Mouse (Mus musculus) heart, postnatal 14 days (tissue): ENCODE results near the gene Rpe65. TPM values are rescaled to one million over a fixed set of nuclear protein-coding genes. Genes with fewer than 3 reads are reported as not detected.

ENCODE experiments used
- DNase-seq, 2 experiments: peaks; one replicate each; pipeline ENCODE4 v3.0.0; 2021 to 2022
- intact Hi-C: fragments of 180-260 bp; cut with DNase I; formaldehyde crosslinking; loops from one replicate; pipeline ENCODE4 v1.15.1; 2025
- long read RNA-seq, 2 experiments: library from polyadenylated mRNA; stranded (forward); transcript quantifications; one replicate each; pipeline ENCODE4 v2.0.0; 2021
- total RNA-seq, 2 experiments: library from RNA; stranded (reverse); gene quantifications; 2 replicates each; pipeline ENCODE4 v1.2.3; 2021

The Rpe65 gene
- total RNA-seq = not detected
- long read RNA-seq, experiment 1 = 0 reads
- long read RNA-seq, experiment 2 = 0 reads

DNA sequence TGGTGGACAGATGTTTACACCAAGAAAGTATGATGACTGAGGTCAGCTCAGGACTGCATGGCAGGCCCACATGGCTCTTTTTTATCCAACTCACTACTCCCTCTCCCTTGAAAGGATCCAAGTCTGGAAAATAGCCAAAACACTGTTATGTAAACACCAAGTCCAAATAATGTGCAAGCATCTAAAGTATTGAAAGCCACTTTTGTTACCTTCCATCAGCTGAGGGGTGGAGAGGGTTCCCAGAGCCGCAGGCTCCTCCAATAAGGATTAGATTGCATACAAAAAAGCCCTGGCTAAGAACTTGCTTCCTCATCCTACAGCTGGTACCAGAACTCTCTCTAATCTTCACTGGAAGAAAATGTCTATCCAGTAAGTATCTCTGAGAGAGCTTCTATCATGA, at the start of gene Rpe65:
TSS of gene Rpe65 (plus strand) at position 301 of the 400 bp plus-strand sequence.
- intact Hi-C loops = no loop called here
- DNase-seq = no peak

DNA sequence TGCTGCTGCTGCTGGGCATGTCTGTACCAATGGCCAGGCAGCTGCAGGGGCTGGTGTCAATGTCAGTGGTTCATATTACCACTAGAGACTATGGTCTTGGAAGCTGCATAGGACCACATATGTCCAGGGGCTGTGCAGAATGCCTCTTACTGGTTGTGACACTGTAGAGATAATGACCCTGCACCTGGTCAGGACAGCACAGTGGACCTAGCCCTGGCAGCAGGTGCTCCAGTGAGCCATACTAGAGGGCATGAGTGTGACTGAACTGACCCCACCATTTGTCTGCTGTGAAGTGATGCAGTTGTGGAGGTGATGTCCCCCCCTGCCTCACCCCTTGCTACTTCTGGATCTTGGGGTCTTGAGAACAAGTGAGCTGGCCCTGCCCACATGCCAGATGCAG, 48.8 kb upstream of the Rpe65 start:
- intact Hi-C loops = no loop called here
- DNase-seq = no peak

DNA sequence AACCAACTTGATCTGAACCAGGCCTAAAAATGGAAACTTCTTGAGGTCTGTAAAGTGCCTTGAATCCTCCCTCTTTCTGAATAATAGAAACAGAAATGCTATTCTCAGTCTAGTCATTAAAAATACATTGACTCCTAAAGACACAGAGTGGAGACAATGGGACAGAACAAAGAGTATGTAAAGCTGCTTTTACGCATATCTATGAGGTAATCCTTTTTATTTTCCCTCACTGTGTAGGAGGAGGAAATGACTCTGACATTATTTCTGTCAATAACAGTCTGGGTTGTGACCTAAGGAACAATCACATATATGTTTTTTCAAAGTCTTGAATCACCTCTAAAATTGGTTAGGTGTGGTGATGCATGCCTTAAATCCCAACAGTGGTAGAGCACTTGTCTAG, 16.0 kb downstream of the Rpe65 start:
- intact Hi-C loops = no loop called here
- DNase-seq = no peak

DNA sequence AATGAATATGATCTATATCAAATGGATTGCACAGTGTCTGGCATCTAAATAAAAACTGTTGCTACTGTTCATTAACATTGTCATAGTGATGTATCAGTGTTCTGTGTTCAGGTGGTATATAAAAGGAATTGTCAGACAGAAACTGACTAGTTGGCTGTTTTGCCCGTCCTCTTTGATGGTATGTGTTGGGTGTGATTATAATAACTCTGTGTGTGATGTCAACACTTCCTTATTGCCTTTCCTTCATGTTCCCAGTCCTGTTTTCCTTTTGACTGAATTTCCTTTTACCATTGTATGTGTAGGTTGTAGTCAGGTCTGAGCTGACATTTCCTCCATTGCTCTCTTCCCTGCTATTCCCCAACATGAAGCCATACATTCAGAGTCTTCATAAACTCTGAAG, 22.1 kb downstream of the Rpe65 start:
- no peak for DNase-seq
- intact Hi-C loops = no loop called here

DNA sequence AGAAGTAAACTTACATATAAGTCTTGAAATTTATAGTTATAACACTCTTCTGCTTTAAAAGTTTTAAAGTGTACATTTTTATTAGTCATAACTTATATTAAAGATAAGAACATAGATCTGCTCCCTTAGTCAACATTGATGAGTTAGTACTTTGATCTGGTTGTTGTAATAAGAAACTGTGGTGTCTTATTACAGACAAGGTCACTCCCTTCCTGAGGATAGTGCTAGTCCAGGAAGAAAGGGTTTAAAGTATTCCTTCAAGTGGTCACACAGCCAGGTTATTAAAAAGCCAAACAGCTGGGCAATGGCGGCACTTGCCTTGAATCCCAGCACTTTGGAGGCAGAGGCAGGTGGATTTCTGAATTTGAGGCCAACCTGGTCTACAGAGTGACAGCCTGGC, 25.0 kb downstream of the Rpe65 start:
- intact Hi-C loops = no loop called here
- DNase-seq = no peak

DNA sequence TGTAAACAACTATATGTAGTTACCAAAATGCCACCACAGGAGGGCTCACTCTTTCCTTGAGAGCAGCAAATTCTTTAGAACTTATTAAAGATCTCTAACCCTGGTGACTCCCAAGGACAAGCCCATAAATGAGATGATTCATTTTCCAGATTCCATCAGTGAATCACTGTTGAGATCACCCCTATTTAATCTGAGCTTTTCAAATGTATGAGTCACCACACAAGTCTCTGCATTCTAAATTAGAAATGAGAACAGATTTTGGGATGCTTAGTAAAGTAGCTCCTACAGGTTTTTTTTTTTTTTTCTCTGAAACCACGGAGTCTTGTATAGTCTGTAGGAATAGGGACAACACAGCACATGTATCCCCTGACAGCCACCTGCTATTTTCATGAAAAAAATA, 61.8 kb downstream of the Rpe65 start:
- DNase-seq = no peak
- intact Hi-C loops = no loop called here

DNA sequence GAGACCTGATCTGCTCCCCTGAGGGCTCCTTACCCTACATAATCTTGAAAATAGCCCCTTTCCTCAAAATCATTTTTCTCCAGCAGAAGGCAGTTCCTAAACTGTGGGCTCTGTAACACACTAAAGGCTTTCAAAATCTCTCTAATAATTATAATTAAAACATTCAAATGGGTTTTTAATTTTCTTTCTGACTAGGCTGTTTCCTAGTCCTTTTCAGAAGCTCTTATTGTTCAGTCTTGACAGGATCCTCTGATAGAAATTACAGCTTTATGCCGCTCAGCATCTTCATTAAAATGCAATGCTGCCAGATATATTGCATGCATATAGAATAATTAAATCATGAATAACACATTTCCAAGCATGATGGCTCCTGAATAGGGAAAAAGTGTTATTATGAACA, 64.4 kb downstream of the Rpe65 start:
- intact Hi-C loops = no loop called here
- DNase-seq = no peak

Other genes with a start within 250 kb of the Rpe65 start
- gene Depdc1a, start 103.7 kb upstream of the Rpe65 start, total RNA-seq = 1 to 10 TPM; 1.5 to 2.6 TPM
- gene Wls, start 240.5 kb downstream of the Rpe65 start, total RNA-seq = 10 to 100 TPM; 54.6 to 55.9 TPM